Mouse (Mus musculus): ENCODE results near the gene Dazl.

DNA sequence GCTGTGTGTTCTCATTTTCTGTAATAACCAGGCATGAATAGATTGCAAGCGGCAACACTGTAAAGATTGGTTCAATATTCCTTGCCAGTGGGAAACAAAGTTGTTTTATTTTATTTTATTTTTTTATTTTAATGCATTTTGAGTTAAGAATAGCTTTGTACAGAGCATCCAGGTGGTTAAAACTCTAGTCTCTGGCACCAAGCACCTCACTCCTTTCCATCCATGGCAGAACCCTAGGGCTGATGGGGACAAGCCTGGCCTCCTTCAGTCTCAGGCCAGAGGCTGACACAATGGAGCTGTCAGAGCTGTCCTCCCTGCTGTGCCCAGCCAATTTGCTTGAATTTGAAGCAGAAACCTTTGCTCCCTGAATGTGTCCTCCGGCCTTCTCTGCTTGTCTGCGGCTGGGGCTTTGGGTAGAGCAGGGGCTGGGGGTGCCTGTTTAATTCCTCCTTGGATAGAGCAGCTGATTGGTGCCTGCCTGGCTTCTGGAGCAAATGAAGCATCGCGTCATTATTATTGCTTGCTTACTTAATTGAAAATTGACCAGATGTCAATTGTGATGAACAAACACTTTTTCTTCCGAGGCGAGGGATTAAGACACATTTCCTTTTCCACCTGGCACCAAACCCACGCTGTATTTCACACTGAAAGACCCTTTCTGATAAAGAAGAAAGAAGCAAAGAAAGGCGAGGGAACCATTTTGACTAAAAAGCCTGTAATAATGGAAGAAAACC lies 56.6 kb downstream of the Dazl start:
- TF ChIP-seq POLR2A (IDR thresholded peaks at IDR 0.05; ENCODE audit: low read depth, low read length): no peak
- TF ChIP-seq CTCF (IDR thresholded peaks at IDR 0.05; ENCODE audit: extremely low read depth, insufficient read length, insufficient replicate concordance, low read depth, low read length): no peak

Measured in small intestine, adult 2 months (tissue).